Mouse (Mus musculus) heart, embryonic 12.5 days (tissue): ENCODE results near the gene Sorcs2. TPM values are rescaled to one million over a fixed set of nuclear protein-coding genes. Genes with fewer than 3 reads are reported as not detected.
"Not testable (repeated sequence)": the region's sequence is repeated elsewhere in the genome, so short reads cannot be mapped to it uniquely, and the experiment has no call there.

ENCODE experiments used
- ATAC-seq: fragments of 200-750 bp; cut with Nextera tagmentation; 2 replicates; pipeline ENCODE4 v1.8.0; 2017; ENCODE audit warnings: moderate TSS enrichment, moderate library complexity; ENCODE audit not compliant: insufficient number of reproducible peaks, low FRiP score
- H3K27ac ChIP-seq: fragments of 300-500 bp; sonication (generic); 2 replicates; pipeline ENCODE4 v1.5.1; 2016; ENCODE audit warnings: mild to moderate bottlenecking, moderate library complexity; ENCODE audit not compliant: poor library complexity, severe bottlenecking
- H3K27me3 ChIP-seq: fragments of 300-500 bp; sonication (generic); replicated peaks from 2 replicates; pipeline ENCODE4 v1.6.1; 2016; ENCODE audit warnings: mild to moderate bottlenecking, moderate library complexity
- H3K36me3 ChIP-seq: fragments of 300-500 bp; sonication (generic); 2 replicates; pipeline ENCODE4 v1.6.1; 2016; ENCODE audit warnings: mild to moderate bottlenecking, moderate library complexity
- H3K4me1 ChIP-seq: fragments of 300-500 bp; sonication (generic); replicated peaks from 2 replicates; pipeline ENCODE4 v1.6.1; 2016; ENCODE audit warnings: mild to moderate bottlenecking
- H3K4me2 ChIP-seq: fragments of 300-500 bp; sonication (generic); 2 replicates; pipeline ENCODE4 v1.6.1; 2016; ENCODE audit warnings: mild to moderate bottlenecking, moderate library complexity
- H3K4me3 ChIP-seq: fragments of 300-500 bp; sonication (generic); 2 replicates; pipeline ENCODE4 v1.5.1; 2016; ENCODE audit warnings: mild to moderate bottlenecking
- H3K9ac ChIP-seq: fragments of 300-500 bp; sonication (generic); 2 replicates; pipeline ENCODE4 v1.6.1; 2016; ENCODE audit warnings: mild to moderate bottlenecking, moderate library complexity
- H3K9me3 ChIP-seq: fragments of 300-500 bp; sonication (generic); replicated peaks from 2 replicates; pipeline ENCODE4 v1.6.1; 2016; ENCODE audit warnings: mild to moderate bottlenecking, moderate library complexity
- WGBS: fragments of 180-500 bp; shearing (Covaris S2); methylation state at CpG from one replicate; pipeline ENCODE4 v1.1.7; 2016; 5-methylcytosine and 5-hydroxymethylcytosine counted together
- polyA plus RNA-seq: library from polyadenylated mRNA; unstranded; fragments of >200 nt; fragmentation: Nextera tagmentation; extraction: Ambion mirVana; gene quantifications from 2 replicates; pipeline ENCODE4 v1.2.1, GENCODE M21; 2016

The Sorcs2 gene
- polyA plus RNA-seq, 1 experiment from 2014 or later: 12.4 TPM

DNA sequence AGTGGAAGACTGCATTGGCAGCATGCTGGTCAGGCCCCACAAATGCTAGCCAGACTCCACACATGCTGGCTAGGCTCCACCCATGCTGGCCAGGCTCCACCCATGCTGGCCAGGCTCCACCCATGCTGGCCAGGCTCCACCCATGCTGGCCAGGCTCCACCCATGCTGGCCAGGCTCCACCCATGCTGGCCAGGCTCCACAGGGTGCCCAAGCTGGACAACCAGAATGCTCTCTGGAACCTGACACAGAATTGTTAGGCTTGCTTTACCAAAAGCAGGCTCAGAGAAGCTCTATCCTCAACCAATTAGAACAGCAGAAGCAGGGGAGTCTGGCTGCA is 7.4 kb downstream of the Sorcs2 start:
- not testable (repeated sequence) for H3K4me2 ChIP-seq, H3K9ac ChIP-seq, H3K4me3 ChIP-seq, H3K36me3 ChIP-seq, ATAC-seq, H3K9me3 ChIP-seq, H3K27me3 ChIP-seq
- Histone ChIP-seq H3K4me1 (peaks cover 48% of the 10 kb centered on the region), H3K27ac (0 out of 2 replicates have a peak overlapping the region, but pooled peaks have one; percentile 19)

- Histone ChIP-seq H3K4me2 (no peak overlapping the region), H3K27ac (0 out of 2 replicates have a peak overlapping the region, but pooled peaks have one; percentile 19), H3K36me3 (no peaks in the 10 kb centered on the region), H3K27me3 (peaks cover 7% of the 10 kb centered on the region; the same call in 1 of the 2 replicates), H3K4me3 (no peak overlapping the region), H3K9ac (no peak overlapping the region), H3K9me3 (no peaks in the 10 kb centered on the region), H3K4me1 (peaks cover 46% of the 10 kb centered on the region)
- 74% methylated on average over 9 of the region's 9 CpGs for WGBS
- no peak for ATAC-seq
Observed at GRCm38 (mm10) chr5:36389731-36390590, 8.0 kb downstream of the Sorcs2 start.

GRCm38 (mm10) chr5:36385062-36385461 is 12.9 kb downstream of the Sorcs2 start:
- ATAC-seq: peak; percentile 85
- Histone ChIP-seq H3K4me2 (peak overlapping the region; percentile 36; the same call in 1 of the 2 replicates), H3K36me3 (no peaks in the 10 kb centered on the region), H3K9ac (no peak overlapping the region), H3K27me3 (no peaks in the 10 kb centered on the region), H3K9me3 (no peaks in the 10 kb centered on the region), H3K27ac (peak overlapping the region; percentile 88), H3K4me1 (peaks cover 70% of the 10 kb centered on the region), H3K4me3 (no peak overlapping the region)
- WGBS: 2% methylated on average over 5 of the region's 5 CpGs

DNA sequence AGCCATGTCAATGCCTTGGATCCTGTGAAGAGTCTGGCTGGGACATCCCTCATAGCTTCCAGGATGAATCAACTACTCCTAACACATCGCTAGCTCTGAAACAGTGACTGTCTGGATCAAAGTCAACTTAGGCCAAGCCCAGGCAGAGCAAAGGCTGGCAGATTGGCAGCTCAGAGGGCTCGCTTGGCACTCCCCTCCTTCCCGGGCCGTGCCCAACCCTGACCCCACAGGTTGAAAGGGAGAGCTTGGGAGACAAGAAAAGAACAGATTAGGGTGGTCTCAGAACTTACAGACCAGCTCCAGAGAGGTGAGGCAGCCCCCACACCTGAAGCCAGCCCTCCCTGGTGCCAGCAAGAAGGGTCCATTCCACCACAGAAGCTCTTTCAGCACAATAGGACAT is 14.5 kb downstream of the Sorcs2 start:
- peaks cover 73% of the 10 kb centered on the region for H3K4me1 ChIP-seq
- H3K9ac ChIP-seq: no peak overlapping the region
- WGBS: 89% methylated on average over 4 of the region's 4 CpGs
- H3K4me2 ChIP-seq: no peak overlapping the region
- no peaks in the 10 kb centered on the region for H3K9me3 ChIP-seq
- no peak overlapping the region for H3K27ac ChIP-seq
- ATAC-seq: no peak
- no peak overlapping the region for H3K4me3 ChIP-seq
- H3K27me3 ChIP-seq: no peaks in the 10 kb centered on the region
- no peaks in the 10 kb centered on the region for H3K36me3 ChIP-seq

GRCm38 (mm10) chr5:36382721-36383120 is 15.2 kb downstream of the Sorcs2 start:
- Histone ChIP-seq H3K4me2 (no peak overlapping the region), H3K36me3 (no peaks in the 10 kb centered on the region), H3K4me1 (peaks cover 77% of the 10 kb centered on the region), H3K27ac (no peak overlapping the region), H3K27me3 (no peaks in the 10 kb centered on the region), H3K4me3 (no peak overlapping the region), H3K9me3 (no peaks in the 10 kb centered on the region), H3K9ac (no peak overlapping the region)
- WGBS: 81% methylated on average over 4 of the region's 4 CpGs
- ATAC-seq: no peak

- no peaks in the 10 kb centered on the region for H3K36me3 ChIP-seq
- H3K27ac ChIP-seq: no peak overlapping the region
- 59% methylated on average over 8 of the region's 8 CpGs for WGBS
- H3K9me3 ChIP-seq: no peaks in the 10 kb centered on the region
- H3K4me1 ChIP-seq: peaks cover 81% of the 10 kb centered on the region
- no peak overlapping the region for H3K9ac ChIP-seq
- no peak overlapping the region for H3K4me2 ChIP-seq
- ATAC-seq: no peak
- H3K27me3 ChIP-seq: no peaks in the 10 kb centered on the region
- H3K4me3 ChIP-seq: no peak overlapping the region
Observed at GRCm38 (mm10) chr5:36382134-36382693, 15.7 kb downstream of the Sorcs2 start.

- peaks cover 79% of the 10 kb centered on the region for H3K4me1 ChIP-seq
- no peak overlapping the region for H3K27ac ChIP-seq
- H3K27me3 ChIP-seq: no peaks in the 10 kb centered on the region
- no peaks in the 10 kb centered on the region for H3K9me3 ChIP-seq
- ATAC-seq: no peak
- no peak overlapping the region for H3K4me3 ChIP-seq
- no peak overlapping the region for H3K4me2 ChIP-seq
- WGBS: 59% methylated on average over 6 of the region's 6 CpGs
- H3K9ac ChIP-seq: peak overlapping the region; percentile 25; the same call in 1 of the 2 replicates
- H3K36me3 ChIP-seq: no peaks in the 10 kb centered on the region
Observed at GRCm38 (mm10) chr5:36379938-36380511, 17.9 kb downstream of the Sorcs2 start.

DNA sequence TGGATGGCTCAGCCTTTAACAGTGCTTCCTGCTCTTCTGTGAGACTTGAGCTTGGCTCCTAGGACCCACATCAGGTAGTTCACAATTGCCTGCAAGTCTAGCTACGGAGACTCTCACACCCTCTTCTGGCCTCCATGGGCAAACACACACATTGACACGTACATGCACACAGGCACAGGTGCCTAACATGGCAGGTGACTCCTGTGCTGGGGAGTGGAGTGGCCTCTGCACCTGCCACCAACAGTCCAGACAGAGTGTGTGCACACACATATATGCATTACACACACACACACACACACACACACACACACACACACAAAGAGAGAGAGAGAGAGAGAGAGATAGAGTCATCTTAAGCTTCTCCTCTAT is 19.6 kb downstream of the Sorcs2 start:
- peaks cover 77% of the 10 kb centered on the region for H3K4me1 ChIP-seq
- no peaks in the 10 kb centered on the region for H3K27me3 ChIP-seq
- H3K4me2 ChIP-seq: no peak overlapping the region
- no peak overlapping the region for H3K9ac ChIP-seq
- H3K9me3 ChIP-seq: no peaks in the 10 kb centered on the region
- no peak for ATAC-seq
- no peaks in the 10 kb centered on the region for H3K36me3 ChIP-seq
- H3K4me3 ChIP-seq: no peak overlapping the region
- no peak overlapping the region for H3K27ac ChIP-seq
- WGBS: 89% methylated on average over 2 of the region's 2 CpGs

DNA sequence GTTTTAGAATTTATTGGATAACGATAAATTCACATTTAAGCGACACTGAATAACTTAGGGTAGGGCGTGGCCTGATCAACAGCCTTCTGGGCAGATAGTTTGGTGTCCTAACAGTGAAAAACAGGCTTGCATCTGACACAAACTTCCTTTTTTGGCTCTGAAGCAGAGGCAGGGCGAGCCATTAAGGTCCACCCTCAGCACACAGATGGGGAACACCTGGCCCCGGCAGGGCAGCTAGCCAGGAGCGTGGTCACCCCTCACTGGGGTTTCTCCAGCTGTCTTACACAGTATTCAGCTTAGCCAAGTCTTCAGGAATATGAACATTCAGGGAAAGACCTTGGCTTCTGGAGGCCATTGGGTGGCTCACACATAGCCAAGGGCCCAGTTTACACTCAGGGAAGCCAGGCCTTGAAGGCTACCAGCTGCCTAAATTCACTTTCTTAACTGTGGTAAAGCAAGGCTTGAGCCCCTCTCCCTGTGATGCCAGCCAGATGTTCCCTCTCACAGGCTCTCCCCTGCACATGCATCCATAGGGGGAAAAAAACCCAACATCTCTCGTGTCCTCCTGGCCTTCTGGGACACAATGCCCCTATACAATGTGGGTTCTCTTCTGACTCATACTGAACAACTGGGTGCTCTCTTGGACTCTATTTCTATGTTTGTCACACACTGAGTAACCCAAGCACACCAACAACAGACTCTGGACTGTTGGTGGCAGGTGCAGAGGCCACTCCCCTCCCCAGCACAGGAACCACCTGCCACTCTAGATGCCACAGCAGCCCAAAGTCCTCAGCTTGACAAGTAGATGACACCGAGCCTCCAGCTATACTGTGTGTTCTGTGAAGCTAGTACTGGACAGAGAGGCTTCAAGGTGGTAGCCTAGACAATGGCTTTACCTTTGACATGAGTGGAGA is 20.2 kb downstream of the Sorcs2 start:
- H3K36me3 ChIP-seq: no peaks in the 10 kb centered on the region
- H3K4me3 ChIP-seq: no peak overlapping the region
- H3K27ac ChIP-seq: no peak overlapping the region
- no peak overlapping the region for H3K4me2 ChIP-seq
- no peak overlapping the region for H3K9ac ChIP-seq
- WGBS: 81% methylated on average over 8 of the region's 8 CpGs
- peaks cover 77% of the 10 kb centered on the region for H3K4me1 ChIP-seq
- no peak for ATAC-seq
- H3K27me3 ChIP-seq: no peaks in the 10 kb centered on the region
- H3K9me3 ChIP-seq: no peaks in the 10 kb centered on the region

GRCm38 (mm10) chr5:36375886-36376285 is 22.1 kb downstream of the Sorcs2 start:
- ATAC-seq: no peak
- Histone ChIP-seq H3K4me3 (no peak overlapping the region), H3K9me3 (no peaks in the 10 kb centered on the region), H3K27me3 (no peaks in the 10 kb centered on the region), H3K27ac (no peak overlapping the region), H3K36me3 (no peaks in the 10 kb centered on the region), H3K4me1 (peaks cover 82% of the 10 kb centered on the region), H3K4me2 (no peak overlapping the region), H3K9ac (no peak overlapping the region)
- 56% methylated on average over 8 of the region's 8 CpGs for WGBS
